Mouse (Mus musculus): ENCODE data around the gene Gxylt2.

GRCm38 (mm10) chr6:100847264-100847663 lies 142.7 kb downstream of the Gxylt2 start:
- TF ChIP-seq GATA1 (IDR thresholded peaks at IDR 0.05; ENCODE audit: borderline replicate concordance, low read length) (no peak), FLI1 (IDR thresholded peaks at IDR 0.05; ENCODE audit: low read length) (no peak)

Data from megakaryocyte, embryonic 14.5 days (primary cell).